Mouse (Mus musculus): ENCODE data around the gene Gdf5.
A peak's percentile ranks its signal among the peaks of the same experiment; 100 is the strongest.

Gdf5 gene

GRCm38 (mm10) chr2:155945124-155945523 lies at the start of gene Gdf5:
TSS of gene Gdf5 (minus strand) at chr2:155945367.
- DNase-seq (ENCODE audit: low read depth), result no peak

GRCm38 (mm10) chr2:155991863-155992321 lies 46.7 kb upstream of the Gdf5 start:
- DNase-seq (ENCODE audit: low read depth), result no peak

- no peak for DNase-seq (ENCODE audit: low read depth)
These were observed 46.0 kb upstream of the Gdf5 start for GRCm38 (mm10) chr2:155991151-155991550.

GRCm38 (mm10) chr2:155989085-155989484 lies 43.9 kb upstream of the Gdf5 start:
- no peak for DNase-seq (ENCODE audit: low read depth)

- DNase-seq (ENCODE audit: low read depth), result no peak
These were observed 42.0 kb upstream of the Gdf5 start for GRCm38 (mm10) chr2:155987131-155987530.

- DNase-seq (ENCODE audit: low read depth), result no peak
These were observed 40.6 kb upstream of the Gdf5 start for GRCm38 (mm10) chr2:155985776-155986175.

- DNase-seq (ENCODE audit: low read depth), result peak; percentile 89
These were observed 34.3 kb upstream of the Gdf5 start for GRCm38 (mm10) chr2:155979328-155979991.

GRCm38 (mm10) chr2:155974087-155974731 lies 29.0 kb upstream of the Gdf5 start:
- no peak for DNase-seq (ENCODE audit: low read depth)

GRCm38 (mm10) chr2:155973348-155973747 lies 28.2 kb upstream of the Gdf5 start:
- DNase-seq (ENCODE audit: low read depth), result no peak

GRCm38 (mm10) chr2:155962991-155963390 lies 17.8 kb upstream of the Gdf5 start:
- peak; percentile 48 for DNase-seq (ENCODE audit: low read depth)

- no peak for DNase-seq (ENCODE audit: low read depth)
These were observed 16.7 kb upstream of the Gdf5 start for GRCm38 (mm10) chr2:155961862-155962261.

- DNase-seq (ENCODE audit: low read depth), result no peak
These were observed 14.8 kb upstream of the Gdf5 start for GRCm38 (mm10) chr2:155959981-155960380.

GRCm38 (mm10) chr2:155956134-155957059 lies 11.2 kb upstream of the Gdf5 start, which contains the start of gene Cep250:
TSS of gene Cep250 (plus strand) at chr2:155956458.
- DNase-seq (ENCODE audit: low read depth), result peak; percentile 96

- DNase-seq (ENCODE audit: low read depth), result peak; percentile 66
These were observed 6.8 kb upstream of the Gdf5 start for GRCm38 (mm10) chr2:155952006-155952405.

- DNase-seq (ENCODE audit: low read depth), result no peak
These were observed 4.2 kb upstream of the Gdf5 start for GRCm38 (mm10) chr2:155949362-155949761.

- no peak for DNase-seq (ENCODE audit: low read depth)
These were observed 2.3 kb upstream of the Gdf5 start for GRCm38 (mm10) chr2:155947390-155948002.

- no peak for DNase-seq (ENCODE audit: low read depth)
These were observed 1.3 kb upstream of the Gdf5 start for GRCm38 (mm10) chr2:155946499-155946898.

GRCm38 (mm10) chr2:155946069-155946468 lies 902 bp upstream of the Gdf5 start:
- DNase-seq (ENCODE audit: low read depth), result peak; percentile 78

GRCm38 (mm10) chr2:155945580-155945979 lies 413 bp upstream of the Gdf5 start:
- DNase-seq (ENCODE audit: low read depth), result no peak

- DNase-seq (ENCODE audit: low read depth), result no peak
These were observed 482 bp downstream of the Gdf5 start for GRCm38 (mm10) chr2:155944685-155945084.

GRCm38 (mm10) chr2:155943463-155943862 lies 1.7 kb downstream of the Gdf5 start:
- no peak for DNase-seq (ENCODE audit: low read depth)

All from induced T-regulatory cell, adult 2 months (primary cell).